Mouse (Mus musculus): ENCODE results near the gene Hcn2. TPM values are rescaled to one million over a fixed set of nuclear protein-coding genes. Genes with fewer than 3 reads are reported as not detected.
A peak's percentile ranks its signal among the peaks of the same experiment; 100 is the strongest.

Gene Hcn2
- polyA plus RNA-seq, 1 experiment from 2014 or later = 0.08 TPM

DNA sequence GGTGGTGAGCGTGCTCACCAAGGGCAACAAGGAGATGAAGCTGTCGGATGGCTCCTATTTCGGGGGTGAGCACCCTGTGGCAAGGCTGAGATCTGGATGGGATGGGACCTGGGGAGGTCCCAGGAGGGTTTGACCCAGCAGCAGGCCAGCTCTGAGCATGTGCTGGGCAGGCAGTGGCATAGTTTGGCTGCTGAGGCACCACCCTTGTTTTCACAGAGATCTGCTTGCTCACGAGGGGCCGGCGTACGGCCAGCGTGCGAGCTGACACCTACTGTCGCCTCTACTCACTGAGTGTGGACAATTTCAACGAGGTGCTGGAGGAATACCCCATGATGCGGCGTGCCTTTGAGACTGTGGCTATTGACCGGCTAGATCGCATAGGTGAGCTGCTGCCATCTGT is 17.4 kb downstream of the Hcn2 start:
- 94% methylated on average over 15 of the region's 15 CpGs for WGBS
- Histone ChIP-seq H3K9ac (no peak overlapping the region), H3K27me3 (peaks cover 18% of the 10 kb centered on the region), H3K27ac (no peak overlapping the region), H3K4me1 (no peaks in the 10 kb centered on the region), H3K4me2 (replicated peaks) (no peak overlapping the region), H3K36me3 (peaks cover 61% of the 10 kb centered on the region), H3K4me3 (no peak overlapping the region), H3K9me3 (peaks cover 34% of the 10 kb centered on the region)
- no peak for ATAC-seq (ENCODE audit: insufficient number of reproducible peaks, insufficient read depth, low FRiP score, low TSS enrichment)

DNA sequence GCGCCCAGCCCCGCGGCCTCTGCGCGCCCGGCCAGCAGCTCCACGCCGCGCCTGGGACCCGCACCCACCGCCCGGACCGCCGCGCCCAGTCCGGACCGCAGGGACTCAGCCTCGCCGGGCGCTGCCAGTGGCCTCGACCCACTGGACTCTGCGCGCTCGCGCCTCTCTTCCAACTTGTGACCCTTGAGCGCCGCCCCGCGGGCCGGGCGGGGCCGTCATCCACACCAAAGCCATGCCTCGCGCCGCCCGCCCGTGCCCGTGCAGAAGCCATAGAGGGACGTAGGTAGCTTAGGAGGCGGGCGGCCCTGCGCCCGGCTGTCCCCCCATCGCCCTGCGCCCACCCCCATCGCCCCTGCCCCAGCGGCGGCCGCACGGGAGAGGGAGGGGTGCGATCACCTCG is 18.9 kb downstream of the Hcn2 start:
- H3K4me2 ChIP-seq (replicated peaks) = 0 out of 2 replicates have a peak overlapping the region, but pooled peaks have one; percentile 5
- ATAC-seq (ENCODE audit: insufficient number of reproducible peaks, insufficient read depth, low FRiP score, low TSS enrichment) = no peak
- H3K4me1 ChIP-seq = no peaks in the 10 kb centered on the region
- H3K27ac ChIP-seq = no peak overlapping the region
- H3K36me3 ChIP-seq = peaks cover 76% of the 10 kb centered on the region
- no peak overlapping the region for H3K4me3 ChIP-seq
- peaks cover 49% of the 10 kb centered on the region for H3K9me3 ChIP-seq
- 32% methylated on average over 52 of the region's 52 CpGs for WGBS
- H3K9ac ChIP-seq = no peak overlapping the region
- H3K27me3 ChIP-seq = peaks cover 18% of the 10 kb centered on the region

GRCm38 (mm10) chr10:79736706-79737105 is 20.3 kb downstream of the Hcn2 start:
- no peak overlapping the region for H3K4me2 ChIP-seq (replicated peaks)
- peaks cover 59% of the 10 kb centered on the region for H3K9me3 ChIP-seq
- H3K9ac ChIP-seq = no peak overlapping the region
- no peak overlapping the region for H3K4me3 ChIP-seq
- no peak overlapping the region for H3K27ac ChIP-seq
- no peak for ATAC-seq (ENCODE audit: insufficient number of reproducible peaks, insufficient read depth, low FRiP score, low TSS enrichment)
- peaks cover 18% of the 10 kb centered on the region for H3K27me3 ChIP-seq
- 91% methylated on average over 14 of the region's 14 CpGs for WGBS
- H3K4me1 ChIP-seq = no peaks in the 10 kb centered on the region
- H3K36me3 ChIP-seq = peaks cover 90% of the 10 kb centered on the region

DNA sequence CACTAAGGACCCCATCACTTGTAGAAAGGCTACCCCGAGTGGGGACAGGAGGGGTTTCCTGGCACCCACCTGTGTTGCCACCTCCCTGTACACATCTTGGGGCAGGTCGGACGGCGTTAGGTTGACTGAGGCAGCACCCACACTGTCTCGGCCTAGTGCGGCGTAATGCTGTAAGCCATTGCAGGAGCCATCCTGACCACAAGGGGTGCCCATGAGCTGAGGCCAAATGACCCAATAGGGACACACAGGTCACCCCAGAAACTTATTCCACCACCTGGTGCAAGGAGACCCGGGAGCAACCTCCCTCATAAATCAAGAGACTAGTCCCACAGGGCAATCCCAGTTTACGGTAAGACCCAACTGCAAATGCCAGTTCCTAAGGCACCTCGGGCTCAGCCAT is 21.8 kb downstream of the Hcn2 start:
- H3K36me3 ChIP-seq = peaks cover 97% of the 10 kb centered on the region
- no peak overlapping the region for H3K9ac ChIP-seq
- ATAC-seq (ENCODE audit: insufficient number of reproducible peaks, insufficient read depth, low FRiP score, low TSS enrichment) = no peak
- peaks cover 18% of the 10 kb centered on the region for H3K27me3 ChIP-seq
- no peak overlapping the region for H3K27ac ChIP-seq
- H3K4me2 ChIP-seq (replicated peaks) = no peak overlapping the region
- H3K4me3 ChIP-seq = no peak overlapping the region
- WGBS = 94% methylated on average over 10 of the region's 10 CpGs
- no peaks in the 10 kb centered on the region for H3K4me1 ChIP-seq
- peaks cover 59% of the 10 kb centered on the region for H3K9me3 ChIP-seq

DNA sequence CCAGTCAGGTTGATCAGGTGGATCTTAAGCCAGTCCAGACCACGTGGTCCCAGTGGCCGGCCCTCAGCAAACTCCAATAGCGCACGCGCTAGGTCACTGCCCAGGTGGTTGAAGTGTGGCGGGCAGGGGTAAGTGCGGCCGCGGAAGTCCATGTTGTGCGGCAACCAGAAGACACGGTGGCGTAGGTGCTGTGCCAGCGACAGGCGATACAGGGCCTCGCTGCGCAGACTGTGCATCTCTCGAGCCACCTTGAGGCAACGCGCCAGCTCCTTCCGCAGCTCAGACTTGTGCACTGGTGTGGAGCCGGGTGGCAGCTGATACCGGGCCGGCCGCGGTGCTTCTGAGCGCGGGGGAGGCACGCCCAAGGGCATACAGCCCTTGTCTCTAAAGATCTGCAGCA is 22.8 kb downstream of the Hcn2 start:
- no peak overlapping the region for H3K9ac ChIP-seq
- peaks cover 59% of the 10 kb centered on the region for H3K9me3 ChIP-seq
- H3K4me3 ChIP-seq = no peak overlapping the region
- 96% methylated on average over 28 of the region's 28 CpGs for WGBS
- no peak for ATAC-seq (ENCODE audit: insufficient number of reproducible peaks, insufficient read depth, low FRiP score, low TSS enrichment)
- no peak overlapping the region for H3K4me2 ChIP-seq (replicated peaks)
- H3K36me3 ChIP-seq = peaks cover 99% of the 10 kb centered on the region
- H3K4me1 ChIP-seq = no peaks in the 10 kb centered on the region
- no peak overlapping the region for H3K27ac ChIP-seq
- peaks cover 18% of the 10 kb centered on the region for H3K27me3 ChIP-seq

DNA sequence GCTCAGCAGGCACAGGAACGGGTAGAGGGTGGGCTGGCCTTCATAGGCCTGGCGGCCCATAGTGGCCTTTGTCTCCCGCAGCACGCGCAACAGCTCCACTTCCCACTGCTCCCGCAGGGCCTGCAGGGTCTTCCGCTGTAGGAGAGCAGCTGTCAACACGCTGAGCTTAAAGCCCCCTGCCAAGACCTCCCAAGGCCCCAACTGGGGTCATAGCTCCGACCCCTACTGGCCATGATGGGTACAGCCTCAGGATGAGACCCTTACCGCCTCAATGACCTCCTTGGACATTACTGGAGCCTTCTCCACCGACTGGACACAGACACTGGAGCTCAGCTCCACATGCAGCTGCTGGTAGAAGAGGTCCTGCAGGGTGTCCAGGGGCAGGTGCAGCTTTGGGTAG is 24.4 kb downstream of the Hcn2 start:
- H3K9ac ChIP-seq = no peak overlapping the region
- peaks cover 86% of the 10 kb centered on the region for H3K36me3 ChIP-seq
- H3K4me2 ChIP-seq (replicated peaks) = no peak overlapping the region
- H3K27me3 ChIP-seq = peaks cover 8% of the 10 kb centered on the region
- H3K4me3 ChIP-seq = no peak overlapping the region
- H3K27ac ChIP-seq = no peak overlapping the region
- peaks cover 6% of the 10 kb centered on the region for H3K4me1 ChIP-seq
- 70% methylated on average over 11 of the region's 11 CpGs for WGBS
- H3K9me3 ChIP-seq = peaks cover 49% of the 10 kb centered on the region
- ATAC-seq (ENCODE audit: insufficient number of reproducible peaks, insufficient read depth, low FRiP score, low TSS enrichment) = no peak

DNA sequence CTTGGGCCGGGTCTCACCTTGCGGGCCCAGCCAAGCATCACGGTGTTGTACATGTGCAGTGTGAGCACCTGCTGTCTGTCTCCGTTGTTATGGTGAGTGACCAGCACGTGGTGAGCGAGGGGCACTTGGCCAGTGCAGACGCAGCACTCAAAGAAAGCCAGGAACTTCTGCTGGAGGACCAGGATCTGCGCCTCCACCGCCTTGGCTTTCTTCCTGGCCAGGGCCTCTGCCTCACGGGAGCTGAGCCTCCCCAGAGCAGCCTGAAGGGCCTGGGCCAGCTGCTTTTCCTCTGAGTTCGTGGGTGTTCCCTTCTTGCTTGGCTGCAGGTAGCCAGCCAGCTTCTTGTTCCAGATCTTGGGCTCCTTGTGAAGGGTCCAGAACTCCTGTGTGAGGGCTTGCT is 26.7 kb downstream of the Hcn2 start:
- Histone ChIP-seq H3K27me3 (no peaks in the 10 kb centered on the region), H3K36me3 (peaks cover 63% of the 10 kb centered on the region), H3K4me1 (peaks cover 6% of the 10 kb centered on the region), H3K9me3 (peaks cover 33% of the 10 kb centered on the region), H3K27ac (no peak overlapping the region), H3K4me3 (no peak overlapping the region), H3K4me2 (replicated peaks) (no peak overlapping the region), H3K9ac (no peak overlapping the region)
- no peak for ATAC-seq (ENCODE audit: insufficient number of reproducible peaks, insufficient read depth, low FRiP score, low TSS enrichment)
- 90% methylated on average over 11 of the region's 11 CpGs for WGBS

- H3K4me3 ChIP-seq = no peak overlapping the region
- H3K27ac ChIP-seq = no peak overlapping the region
- 91% methylated on average over 15 of the region's 15 CpGs for WGBS
- no peak overlapping the region for H3K9ac ChIP-seq
- H3K4me2 ChIP-seq (replicated peaks) = no peak overlapping the region
- no peak for ATAC-seq (ENCODE audit: insufficient number of reproducible peaks, insufficient read depth, low FRiP score, low TSS enrichment)
- H3K36me3 ChIP-seq = peaks cover 57% of the 10 kb centered on the region
- peaks cover 6% of the 10 kb centered on the region for H3K4me1 ChIP-seq
- H3K27me3 ChIP-seq = no peaks in the 10 kb centered on the region
- H3K9me3 ChIP-seq = peaks cover 26% of the 10 kb centered on the region
Measured at GRCm38 (mm10) chr10:79743650-79744365, 27.4 kb downstream of the Hcn2 start.

- Histone ChIP-seq H3K4me1 (peaks cover 6% of the 10 kb centered on the region), H3K4me2 (replicated peaks) (peak overlapping the region; percentile 58), H3K36me3 (peaks cover 41% of the 10 kb centered on the region), H3K9me3 (peaks cover 10% of the 10 kb centered on the region), H3K9ac (peak overlapping the region; percentile 27; the same call in 1 of the 2 replicates), H3K27me3 (no peaks in the 10 kb centered on the region), H3K4me3 (peak overlapping the region; percentile 58), H3K27ac (no peak overlapping the region)
- WGBS = 93% methylated on average over 3 of the region's 3 CpGs
- ATAC-seq (ENCODE audit: insufficient number of reproducible peaks, insufficient read depth, low FRiP score, low TSS enrichment) = no peak
Measured at GRCm38 (mm10) chr10:79745411-79745810, 29.0 kb downstream of the Hcn2 start.

DNA sequence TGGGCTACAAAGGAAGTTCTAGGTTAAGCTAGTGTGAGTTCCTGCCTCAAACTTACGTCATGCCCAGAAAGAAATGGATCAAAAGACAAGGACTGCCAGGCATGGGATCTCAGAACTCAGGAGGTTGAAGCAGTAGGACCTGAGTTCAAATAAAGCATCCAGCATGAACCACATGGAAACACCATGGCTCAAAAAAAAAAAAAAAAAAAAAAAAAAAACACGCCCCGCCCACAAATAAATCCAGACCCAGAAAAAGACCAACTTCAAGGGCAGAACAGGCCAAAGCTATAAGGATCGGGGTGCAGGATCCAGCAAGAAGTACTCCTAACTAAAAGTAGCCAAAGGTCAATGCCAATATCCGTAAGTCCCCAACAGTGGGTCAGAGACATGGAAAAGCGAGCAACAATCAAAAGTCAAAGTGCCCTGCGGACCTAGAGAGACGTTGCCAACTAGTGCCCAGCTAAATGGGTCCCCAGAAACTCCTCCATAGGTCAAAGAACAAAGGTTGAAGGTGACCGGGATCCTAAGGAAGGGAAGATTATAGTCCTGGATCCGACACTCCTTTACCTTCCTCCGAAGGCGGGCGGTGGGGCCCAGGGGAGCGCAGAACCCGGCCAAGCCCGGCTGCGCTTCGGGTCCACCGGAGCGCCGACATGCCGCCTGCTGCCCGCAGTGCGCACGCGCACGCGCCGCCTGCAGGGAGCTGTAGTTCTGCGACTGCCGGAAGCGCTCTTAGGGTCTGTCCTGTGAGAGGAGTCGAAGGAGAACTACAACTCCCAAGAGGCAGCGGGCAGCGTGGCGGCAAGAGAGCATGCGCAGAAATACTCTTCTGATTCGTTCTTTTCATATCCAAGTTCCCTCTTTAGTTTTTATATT is 29.7 kb downstream of the Hcn2 start, which contains the start of gene Polrmt:
Gene Polrmt, minus strand, starts transcription at position 684 of the 876 bp plus-strand sequence.
- H3K9ac ChIP-seq = peak within 1 kb of the TSS; percentile 53
- peak within 1 kb of the TSS; percentile 58 for H3K4me3 ChIP-seq
- peak within 1 kb of the TSS; percentile 58 for H3K4me2 ChIP-seq (replicated peaks)
- H3K36me3 ChIP-seq = peaks cover 34% of the 10 kb centered on the region
- WGBS = 3% methylated on average over 38 of the region's 38 CpGs
- H3K27me3 ChIP-seq = no peaks in the 10 kb centered on the region
- H3K4me1 ChIP-seq = peaks cover 6% of the 10 kb centered on the region
- H3K27ac ChIP-seq = no peak within 1 kb of the TSS
- peaks cover 3% of the 10 kb centered on the region; the same call in 1 of the 2 replicates for H3K9me3 ChIP-seq
- ATAC-seq (ENCODE audit: insufficient number of reproducible peaks, insufficient read depth, low FRiP score, low TSS enrichment) = peak; percentile 92

DNA sequence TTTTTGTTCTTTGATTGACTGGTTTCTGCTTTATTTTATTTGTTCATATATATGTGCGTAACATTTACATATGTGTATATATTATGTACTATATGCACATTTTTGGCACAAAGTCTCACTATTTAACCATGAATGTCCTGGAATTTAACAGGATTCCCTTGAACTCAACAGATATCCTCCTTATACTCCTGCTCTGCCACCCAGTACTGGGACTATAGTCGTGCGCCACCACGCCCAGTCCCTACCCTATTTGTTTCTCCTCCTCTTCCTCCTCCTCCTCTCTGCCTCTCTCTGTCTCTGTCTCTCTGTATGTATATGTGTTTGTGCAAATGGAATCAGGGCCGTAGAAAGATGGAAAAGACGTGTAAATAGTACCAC is 30.3 kb downstream of the Hcn2 start:
- H3K4me2 ChIP-seq (replicated peaks) = peak overlapping the region; percentile 40
- peak overlapping the region; percentile 6; the same call in 1 of the 2 replicates for H3K4me3 ChIP-seq
- peaks cover 6% of the 10 kb centered on the region for H3K4me1 ChIP-seq
- no peaks in the 10 kb centered on the region for H3K27me3 ChIP-seq
- no peak overlapping the region for H3K27ac ChIP-seq
- H3K9me3 ChIP-seq = no peaks in the 10 kb centered on the region
- H3K9ac ChIP-seq = no peak overlapping the region
- peaks cover 27% of the 10 kb centered on the region for H3K36me3 ChIP-seq
- 24% methylated on average over 6 of the region's 6 CpGs for WGBS
- peak; percentile 54 for ATAC-seq (ENCODE audit: insufficient number of reproducible peaks, insufficient read depth, low FRiP score, low TSS enrichment)

- no peak overlapping the region for H3K4me3 ChIP-seq
- H3K4me1 ChIP-seq = peaks cover 6% of the 10 kb centered on the region
- H3K9ac ChIP-seq = no peak overlapping the region
- peaks cover 11% of the 10 kb centered on the region for H3K36me3 ChIP-seq
- no peak overlapping the region for H3K4me2 ChIP-seq (replicated peaks)
- no peaks in the 10 kb centered on the region for H3K27me3 ChIP-seq
- H3K9me3 ChIP-seq = no peaks in the 10 kb centered on the region
- ATAC-seq (ENCODE audit: insufficient number of reproducible peaks, insufficient read depth, low FRiP score, low TSS enrichment) = no peak
- H3K27ac ChIP-seq = no peak overlapping the region
- WGBS = 76% methylated on average over 6 of the region's 6 CpGs
Measured at GRCm38 (mm10) chr10:79748496-79748895, 32.1 kb downstream of the Hcn2 start.

All from embryonic facial prominence, embryonic 12.5 days (tissue).